Mouse (Mus musculus) cerebellum, postnatal 14 days (tissue): ENCODE measurements at regions not wholly inside any gene's neighbourhood (a gene's known extent, or its start where the extent isn't known, plus 50 kb on each side); places are given as distances from the start of the nearest gene placed in this dataset.

Experiments
- DNase-seq, 2 experiments: peaks; one replicate each; pipeline ENCODE4 v3.0.0; 2021; ENCODE audit warnings: mixed read lengths in 2 of 2

DNA sequence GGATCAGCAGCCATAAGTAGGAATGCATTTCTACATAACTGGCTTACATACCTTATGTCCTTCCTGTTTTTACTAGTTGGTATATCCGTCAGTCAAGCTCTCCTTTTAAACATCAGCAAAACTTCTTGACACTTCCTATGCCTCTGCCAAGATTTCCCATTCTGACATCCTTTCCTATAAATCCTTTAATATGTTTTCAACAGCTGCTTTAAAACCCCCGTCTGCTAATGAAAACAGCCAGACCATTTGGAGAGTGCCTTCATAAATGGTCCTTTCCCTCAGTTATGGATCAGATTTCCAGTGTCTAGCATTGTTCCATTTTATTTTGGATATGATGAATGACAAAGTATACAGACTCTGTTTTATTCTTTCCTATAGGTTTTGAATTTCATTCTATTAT, 270.7 kb upstream of the Rgmb start:
- DNase-seq = no peak

DNA sequence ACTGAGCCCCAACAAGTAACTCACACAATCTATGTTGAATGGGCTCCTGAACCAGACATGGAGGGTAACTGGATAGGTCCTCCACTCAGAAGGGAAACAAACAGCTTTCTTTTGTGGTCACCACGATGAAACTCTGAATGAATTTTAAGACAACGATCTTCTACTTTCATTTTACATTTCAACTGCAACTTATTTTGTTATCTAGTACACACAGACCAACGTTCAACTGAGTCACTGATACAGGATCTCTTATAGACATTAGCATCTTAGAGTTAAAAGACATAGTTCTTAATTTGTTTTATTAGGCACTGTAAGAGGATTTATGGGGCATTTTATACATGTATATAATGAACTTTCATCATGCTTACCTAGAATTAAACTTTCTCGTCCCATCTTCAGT, 262.1 kb upstream of the Rgmb start:
- no peak for DNase-seq

DNA sequence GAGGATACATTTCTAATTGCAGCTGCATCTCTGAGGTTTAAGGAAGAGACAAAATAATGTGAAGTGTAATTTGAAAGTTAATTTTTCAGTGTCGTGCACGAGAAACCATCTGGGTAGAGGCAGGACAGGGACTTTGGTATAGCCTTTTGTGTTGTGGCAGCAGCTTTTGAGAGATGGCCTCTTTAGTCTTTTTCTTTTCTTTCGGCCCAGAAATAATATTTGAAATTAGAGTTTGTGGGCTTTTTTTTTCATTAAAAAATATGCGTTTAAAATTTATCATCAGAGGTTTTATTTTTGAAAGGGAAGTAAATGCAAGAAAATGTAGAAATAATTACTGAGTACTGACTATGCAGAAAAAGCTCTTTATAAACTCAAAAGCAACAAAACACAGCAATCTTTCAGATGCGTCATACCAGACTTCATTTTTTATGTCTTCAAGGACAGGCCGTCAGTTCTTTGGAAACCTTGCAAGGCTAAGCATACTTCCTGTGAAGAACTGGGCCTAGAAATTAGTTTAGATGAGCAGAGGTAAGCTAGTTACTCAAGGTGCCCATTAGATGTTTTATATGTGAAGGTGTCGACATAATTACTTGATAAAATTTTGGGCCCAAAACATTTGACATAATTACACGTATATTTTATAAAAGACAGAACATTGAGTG, 258.9 kb upstream of the Rgmb start:
- DNase-seq = no peak

DNA sequence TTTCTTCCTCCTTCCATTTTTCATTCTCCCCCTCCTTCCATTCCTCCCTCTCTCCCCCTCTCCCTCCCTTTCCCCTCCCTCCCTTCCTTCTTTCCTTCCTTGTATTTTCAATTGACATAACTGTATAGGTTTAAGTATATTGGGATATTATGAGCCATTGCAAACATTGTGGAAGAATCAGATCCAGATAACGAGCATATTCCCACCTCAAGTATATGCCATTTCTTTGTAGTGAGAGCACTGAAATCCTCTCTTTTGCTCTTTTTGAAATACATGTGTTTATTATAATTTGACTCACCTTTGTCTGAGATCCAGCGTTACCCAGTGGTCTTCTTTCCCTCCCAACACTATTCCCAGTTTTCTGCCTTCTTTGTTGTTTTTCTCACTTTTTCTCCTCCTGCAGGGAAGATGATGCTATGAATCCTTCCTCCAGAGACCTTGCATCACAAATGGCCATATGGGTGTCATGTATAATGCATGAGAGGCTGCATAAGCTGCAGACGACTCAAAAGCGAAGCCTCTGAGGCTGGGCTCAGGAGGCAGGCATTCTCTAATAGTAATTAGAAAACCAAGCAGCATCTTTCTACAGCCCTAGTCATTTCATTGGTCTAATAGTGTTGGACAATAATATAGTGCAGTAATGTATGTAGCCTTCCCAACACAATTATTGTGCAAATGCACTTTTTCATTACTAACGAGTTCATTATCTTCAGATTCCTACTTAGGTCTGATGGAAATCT, 258.2 kb upstream of the Rgmb start:
- peak; percentile 1 to 2 for DNase-seq

DNA sequence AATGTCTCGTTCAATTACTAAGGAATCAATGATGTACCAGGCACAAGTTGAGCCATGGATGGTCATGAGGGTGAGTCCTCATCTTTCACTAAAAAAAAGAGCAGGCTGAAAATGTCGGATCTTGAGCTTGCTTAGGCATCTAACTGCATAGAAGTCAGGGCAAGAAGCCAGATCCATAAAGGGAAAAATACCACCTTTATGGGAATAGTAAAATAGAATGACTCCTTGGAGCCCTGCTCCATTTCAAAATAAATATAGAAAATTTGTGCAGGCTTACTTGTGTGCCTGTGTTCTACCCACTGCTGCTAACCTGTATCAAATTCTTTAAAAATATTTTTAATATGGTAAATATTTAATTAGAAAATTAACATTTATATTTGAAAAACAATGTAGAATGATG, 256.2 kb upstream of the Rgmb start:
- DNase-seq = no peak

DNA sequence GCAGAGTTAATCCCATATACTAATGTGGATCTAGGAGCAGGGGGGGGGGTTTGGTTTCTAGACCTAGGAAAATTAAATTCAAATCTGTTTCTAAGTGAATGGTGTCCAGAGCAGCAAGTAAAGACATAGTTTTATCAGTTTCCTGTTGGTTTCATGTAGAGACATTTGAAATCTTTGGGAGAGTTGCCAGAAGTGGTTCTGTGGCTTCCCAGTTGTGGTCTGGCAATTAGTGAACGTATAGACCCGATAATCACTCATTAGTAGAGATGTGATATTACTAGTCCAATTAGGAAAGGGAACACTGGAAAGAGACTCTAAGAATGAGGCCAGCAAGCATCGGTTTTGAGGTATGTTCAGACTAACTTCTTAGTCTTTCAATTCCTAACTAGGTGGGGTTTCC, 252.0 kb upstream of the Rgmb start:
- DNase-seq = no peak

DNA sequence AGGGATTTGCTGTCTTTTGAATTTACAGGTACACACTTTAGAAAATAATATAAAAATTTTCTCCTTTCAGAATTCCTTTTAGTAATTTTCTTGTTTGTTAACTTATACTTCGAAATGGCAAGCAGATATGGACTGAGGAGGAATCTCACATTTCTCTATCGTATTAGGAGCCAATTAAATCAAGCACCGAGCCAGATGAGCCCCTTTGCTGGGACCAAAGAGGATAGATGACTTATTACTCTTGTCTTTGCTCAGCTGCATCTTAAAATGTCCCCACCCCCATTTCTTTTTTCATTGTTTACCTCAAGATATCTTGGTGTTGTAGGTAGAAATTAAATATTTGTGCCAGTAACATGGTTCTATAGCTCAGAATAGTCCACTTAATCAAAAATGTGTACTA, 247.7 kb upstream of the Rgmb start:
- no peak for DNase-seq

DNA sequence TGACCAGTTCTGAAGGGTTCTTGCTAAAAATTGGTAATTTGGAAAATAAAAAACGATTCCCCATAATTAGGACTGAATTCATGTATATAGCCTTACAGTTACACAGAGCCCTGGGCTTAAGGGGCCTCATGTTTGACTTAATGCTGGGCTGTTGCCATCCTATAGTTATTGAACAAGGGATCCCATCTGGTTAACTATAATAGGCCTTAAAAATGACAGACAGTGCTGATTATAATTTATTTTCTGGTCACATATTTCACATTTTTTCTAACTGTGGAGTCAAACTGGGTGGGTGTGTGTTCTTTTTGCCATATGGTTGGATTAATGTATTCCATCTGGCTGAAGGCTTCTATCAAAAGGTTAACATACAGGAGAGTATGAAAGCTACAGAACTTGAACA, 238.5 kb upstream of the Rgmb start:
- DNase-seq = no peak

DNA sequence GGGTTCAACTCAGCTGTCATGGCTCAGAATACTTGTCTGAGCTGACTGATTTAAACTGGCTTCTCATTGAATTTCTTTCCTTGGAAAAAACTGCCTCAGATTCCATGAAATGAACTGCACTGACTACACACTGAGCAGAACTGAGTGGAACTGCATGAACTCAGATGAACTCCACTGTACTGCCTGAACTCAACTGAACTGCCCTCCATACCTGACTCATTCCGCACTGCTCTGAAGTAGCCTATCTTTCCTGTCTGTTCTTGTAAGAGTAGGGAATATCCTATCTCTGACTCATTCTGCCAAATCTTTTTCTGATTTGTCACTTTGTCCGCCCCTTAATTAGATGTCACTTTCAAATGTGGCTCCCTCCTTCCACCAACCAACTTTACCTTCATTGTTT, 237.0 kb upstream of the Rgmb start:
- DNase-seq = no peak

DNA sequence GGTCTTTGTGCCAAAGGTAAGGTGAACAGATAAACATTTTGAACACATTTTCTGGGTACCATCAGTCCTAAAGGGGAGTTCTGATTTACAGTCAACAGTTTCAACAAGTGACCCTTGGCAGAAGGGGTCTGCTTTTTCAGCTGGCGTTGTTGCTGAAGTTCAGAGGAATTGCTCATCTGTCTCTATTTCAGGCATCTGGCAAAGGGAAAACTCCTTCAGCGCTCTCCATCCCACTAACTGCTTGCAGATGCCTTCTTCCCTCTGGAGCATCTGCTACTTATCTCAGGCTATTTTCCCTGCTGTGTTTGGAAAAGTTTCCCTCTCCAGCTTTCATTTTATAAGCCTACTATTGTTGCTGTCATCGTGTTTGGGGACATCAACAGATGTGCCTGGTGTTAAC, 223.6 kb upstream of the Rgmb start:
- no peak for DNase-seq

DNA sequence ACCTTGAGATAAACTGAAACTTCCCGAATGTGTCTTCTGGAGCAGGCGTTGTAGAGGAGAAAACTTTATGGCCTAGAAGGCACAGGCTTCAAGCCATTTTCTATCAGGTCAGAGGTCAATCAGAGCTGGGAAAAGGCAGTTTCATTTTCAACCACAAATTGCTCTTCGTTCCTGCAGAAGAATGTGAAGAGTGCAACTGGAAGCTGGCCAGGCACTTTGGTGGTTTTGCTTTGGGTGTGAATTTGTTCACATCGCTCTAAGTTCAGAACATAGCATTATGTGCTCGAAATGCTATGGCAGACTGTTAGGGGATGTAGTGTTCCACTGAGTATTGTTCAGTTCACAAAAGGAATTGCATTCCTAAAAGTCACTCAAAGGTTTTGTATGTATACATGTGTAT, 220.9 kb upstream of the Rgmb start:
- no peak for DNase-seq

DNA sequence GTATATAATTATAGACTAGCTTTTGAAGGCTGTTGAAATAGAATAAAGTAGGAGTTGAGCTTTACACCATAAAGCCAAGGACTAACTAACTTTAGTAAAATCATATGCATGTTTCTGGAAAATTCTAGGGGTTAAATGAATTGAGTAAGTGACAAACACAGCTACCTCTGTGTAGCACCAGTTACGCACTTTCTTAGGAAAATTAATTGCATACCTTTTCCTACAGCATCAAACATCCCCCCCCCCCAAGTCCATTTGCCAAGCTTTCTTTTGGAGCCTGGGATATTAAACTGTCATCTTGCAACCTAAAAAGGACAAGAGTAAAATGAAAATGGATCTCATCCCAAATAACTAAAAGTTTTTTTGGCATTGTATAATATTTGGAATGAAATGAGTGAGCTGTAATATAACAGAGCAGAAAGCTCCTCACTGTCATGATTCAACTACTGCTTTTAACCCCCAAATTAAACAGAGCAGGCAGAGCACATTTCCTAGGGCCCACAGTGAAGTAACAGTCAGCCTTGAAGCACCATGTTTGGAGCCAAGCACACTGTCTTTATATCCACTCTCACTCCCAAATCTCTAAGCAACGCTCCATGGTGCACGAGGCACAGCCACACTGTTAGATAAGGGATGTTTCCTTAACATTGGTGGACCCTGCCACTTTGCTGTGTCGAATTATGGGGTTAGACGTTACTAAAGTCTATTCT, 210.9 kb upstream of the Rgmb start:
- no peak for DNase-seq

DNA sequence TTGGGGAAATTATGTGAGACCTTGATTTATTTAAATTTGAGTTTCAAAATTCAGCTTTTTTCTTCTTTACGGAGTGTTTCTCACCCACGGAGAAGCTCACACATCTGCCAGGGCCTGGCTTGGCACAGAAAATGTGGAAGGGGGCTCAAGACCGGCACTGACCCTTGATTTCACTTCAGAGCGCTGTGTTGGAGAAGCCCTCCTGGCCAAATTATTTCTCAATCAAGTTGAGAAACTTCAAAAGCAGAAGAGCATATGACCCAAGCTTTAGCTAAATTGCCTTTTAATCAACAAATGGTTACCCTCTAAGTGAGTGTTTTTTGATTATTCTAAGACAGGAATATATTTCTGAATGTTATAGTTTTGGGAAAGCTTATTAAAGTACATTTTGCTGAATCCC, 197.2 kb upstream of the Rgmb start:
- DNase-seq = no peak

DNA sequence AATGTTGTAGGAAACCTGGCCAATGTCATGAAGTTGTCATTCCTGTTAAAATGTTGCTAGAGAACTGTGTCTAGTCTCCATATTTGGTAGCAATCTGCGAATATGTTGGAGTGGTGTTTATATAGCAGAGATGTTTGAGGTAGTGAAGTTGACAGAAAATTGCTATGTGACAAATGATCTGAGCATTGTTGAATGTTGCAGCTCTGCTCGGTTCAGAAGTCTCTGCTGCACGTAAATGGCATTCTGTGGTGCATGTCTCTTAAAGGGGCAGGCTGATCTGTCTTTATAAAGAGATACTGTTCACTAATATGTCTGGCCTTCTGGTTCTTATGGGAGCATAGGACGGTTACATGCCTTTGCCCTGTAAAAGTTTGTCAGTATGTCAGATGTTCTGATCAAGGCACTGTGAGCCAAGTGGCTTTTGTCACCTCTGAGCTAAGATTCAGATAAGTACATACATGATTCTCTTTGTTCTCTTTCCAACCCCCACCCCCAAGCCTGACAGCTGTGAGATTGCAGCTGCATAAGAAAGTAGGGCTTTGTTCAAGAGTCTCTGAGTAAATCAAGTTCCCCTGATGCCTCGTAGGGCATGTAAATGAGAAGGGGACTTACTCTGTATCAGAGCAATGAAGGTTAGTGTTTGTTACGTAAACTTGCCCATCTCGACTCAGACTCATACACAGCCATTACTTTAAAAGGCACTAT, 174.2 kb upstream of the Rgmb start:
- DNase-seq = no peak

DNA sequence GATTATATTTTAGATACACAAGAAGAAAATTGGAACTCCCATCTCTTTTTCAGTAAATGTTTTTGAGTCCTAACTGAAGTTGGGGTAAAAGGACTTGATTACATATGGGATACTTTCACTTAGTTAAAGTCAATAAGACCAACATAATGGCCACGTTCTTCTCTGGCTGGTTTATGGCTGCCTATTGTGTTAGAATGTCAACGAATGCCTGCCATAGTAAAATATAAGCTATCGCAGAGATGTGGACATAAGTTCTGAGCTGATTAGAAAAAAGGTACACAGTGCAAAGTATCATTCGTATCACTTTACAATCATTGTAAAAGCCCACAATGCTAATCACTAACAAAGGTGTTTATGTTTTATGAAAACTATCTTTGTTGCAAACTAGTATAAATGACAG, 173.2 kb upstream of the Rgmb start:
- DNase-seq = no peak

DNA sequence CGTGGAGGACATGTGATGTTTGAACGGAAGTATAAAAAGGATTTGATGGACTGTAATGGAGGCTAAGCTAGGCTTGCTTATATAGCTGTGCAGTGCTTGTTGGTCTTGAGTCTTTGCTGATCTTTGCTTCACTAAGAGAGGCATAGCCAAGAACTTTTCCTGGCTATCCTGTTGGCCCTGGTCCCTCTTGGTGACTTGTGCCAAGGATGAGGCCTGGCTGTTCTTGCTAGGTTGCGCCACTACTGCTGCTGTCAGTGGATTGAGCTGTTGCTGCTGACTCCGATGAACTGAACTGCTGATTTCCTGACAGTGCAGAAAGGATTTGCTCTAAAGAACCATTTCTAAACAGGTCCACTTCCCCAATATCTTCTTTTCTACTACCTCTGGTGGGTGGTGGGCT, 167.9 kb upstream of the Rgmb start:
- peak in 1 of 2 experiments; percentile 15 for DNase-seq

DNA sequence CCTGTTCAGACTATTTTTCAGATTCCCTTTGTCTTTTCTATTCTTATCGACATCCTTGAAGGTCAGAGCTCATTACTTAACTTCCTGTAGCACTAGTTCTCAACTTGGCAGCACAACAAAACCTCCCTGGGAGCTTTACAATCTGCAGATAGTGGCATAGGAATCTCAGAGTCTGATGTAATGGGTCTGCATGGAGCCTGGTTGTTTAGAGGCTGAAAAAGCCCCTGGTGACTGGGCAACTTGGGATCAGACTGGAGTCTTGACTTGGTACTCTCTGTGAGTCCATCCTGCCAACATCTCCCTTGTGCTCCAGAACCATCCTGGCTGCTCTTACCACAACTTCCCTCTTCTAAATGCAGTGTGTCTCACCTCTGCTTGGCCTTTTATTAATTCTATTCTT, 166.4 kb upstream of the Rgmb start:
- no peak for DNase-seq

DNA sequence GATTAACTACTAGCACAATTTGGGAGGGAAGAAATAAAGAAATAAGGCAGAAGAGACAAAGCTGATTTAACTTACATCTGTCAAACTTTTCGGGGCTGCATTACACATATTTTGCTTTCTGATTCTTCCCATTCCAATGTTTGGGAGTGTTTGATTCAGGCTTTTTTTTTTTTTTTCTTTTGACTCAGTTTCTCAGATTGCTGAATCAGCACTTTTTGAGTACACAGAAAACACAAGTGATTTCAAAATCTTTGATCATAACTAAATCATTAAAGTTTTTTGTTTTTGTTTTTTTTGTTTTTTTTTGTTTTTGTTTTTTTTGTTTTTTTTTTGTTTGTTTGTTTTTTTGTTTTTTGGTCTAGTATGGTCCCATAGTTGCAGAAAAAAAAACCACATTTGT, 164.7 kb upstream of the Rgmb start:
- DNase-seq = no peak

DNA sequence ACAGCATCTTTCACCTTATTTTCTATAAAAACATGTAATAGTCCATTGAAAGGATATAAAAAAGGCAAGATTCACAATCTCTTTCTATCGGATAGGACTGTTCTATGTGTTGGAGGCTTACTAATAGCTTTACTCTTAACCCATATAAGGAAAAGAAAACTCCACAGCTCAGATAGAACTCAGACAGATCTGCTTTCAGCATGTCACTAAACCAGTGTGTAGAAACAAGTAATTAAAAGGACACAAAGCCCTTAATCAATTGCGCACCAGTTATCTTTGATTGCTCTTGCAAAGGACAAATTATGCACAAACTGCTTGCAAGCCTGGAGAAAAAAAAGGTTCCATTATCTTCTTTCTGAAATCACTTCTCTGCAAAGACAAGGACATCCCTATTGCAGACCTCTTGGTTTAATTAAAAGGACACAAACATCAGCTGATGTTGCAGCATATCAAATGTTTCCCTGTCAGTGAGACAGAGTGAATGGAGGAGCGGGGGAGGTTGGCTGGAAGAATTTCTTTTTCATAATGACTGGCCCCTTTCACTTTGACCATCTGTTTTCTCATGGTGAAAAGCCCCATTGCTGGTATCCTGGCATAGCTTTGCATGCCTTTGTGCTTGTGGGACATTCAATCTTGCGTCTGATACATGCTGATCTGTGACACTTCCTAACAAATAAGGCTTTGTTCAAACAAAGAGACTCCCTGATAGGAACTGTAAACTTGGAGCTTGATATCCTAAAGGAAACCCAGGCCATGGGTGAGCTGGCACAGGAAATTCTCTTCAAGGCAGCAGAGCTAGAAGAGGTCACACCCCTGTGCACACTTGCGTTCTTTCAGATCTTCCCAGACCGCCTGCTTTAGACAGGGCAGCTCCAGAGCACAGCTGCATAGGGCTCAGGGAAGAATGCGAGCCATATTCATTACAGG, 162.8 kb upstream of the Rgmb start:
- DNase-seq = peak; percentile 3 to 9

DNA sequence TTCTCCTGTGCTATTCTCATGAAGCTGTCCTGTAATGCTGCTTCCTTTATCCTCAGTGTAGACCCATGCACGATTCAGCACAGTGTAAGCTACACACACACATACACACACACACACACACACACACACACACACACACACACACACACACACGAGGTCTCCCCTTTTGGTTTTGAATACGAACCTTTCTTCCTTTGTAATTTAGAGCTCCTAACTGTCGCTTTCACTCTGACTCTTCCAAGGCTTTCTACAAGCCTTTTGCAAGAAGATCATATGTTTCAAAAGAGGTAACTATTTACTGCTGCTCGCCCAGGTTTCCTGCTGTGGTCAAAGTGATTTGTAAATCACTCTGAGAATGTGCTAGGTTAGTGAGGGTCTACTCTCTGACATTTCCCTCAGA, 161.1 kb upstream of the Rgmb start:
- no peak for DNase-seq

DNA sequence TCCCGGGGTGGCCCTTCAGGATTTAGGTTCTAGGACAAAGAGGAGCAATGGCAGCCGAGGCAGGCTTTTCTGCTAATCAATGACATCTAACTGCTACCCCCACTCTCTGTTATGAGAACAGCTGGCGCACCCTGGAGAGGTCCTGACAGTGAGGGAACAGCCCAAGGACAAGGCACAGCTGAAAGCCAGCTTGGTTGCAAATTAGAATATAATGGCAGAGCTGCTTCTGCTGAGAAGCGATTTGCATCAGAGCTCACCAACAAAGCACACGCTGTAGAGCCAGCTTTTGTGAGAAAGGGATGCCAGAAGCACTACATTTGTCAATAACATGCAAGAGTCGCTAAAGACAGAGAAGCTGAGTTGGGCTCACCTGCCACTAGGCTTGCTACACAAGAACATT, 159.5 kb upstream of the Rgmb start:
- peak; percentile 7 to 9 for DNase-seq

DNA sequence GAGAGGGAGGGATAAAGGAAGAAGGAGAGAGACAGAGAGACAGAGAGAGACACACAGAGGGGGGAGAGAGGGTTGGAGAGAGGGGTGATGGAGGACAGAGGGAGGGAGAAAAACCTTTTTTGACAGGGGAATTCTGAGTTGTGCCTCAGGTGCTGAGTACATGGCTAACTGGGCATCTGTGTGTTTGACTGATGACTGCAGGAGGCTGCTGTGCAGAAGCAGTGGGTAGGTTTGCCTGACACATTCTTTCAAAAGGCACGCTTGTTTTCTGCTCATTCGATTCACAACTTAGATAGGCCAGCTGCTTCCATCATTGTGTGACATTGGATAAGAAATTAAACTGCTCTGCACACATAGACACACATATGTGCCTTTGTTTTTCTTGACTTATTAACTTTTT, 150.7 kb upstream of the Rgmb start:
- DNase-seq = no peak
